Mouse (Mus musculus) spleen, postnatal 36 days (tissue): Measurements from ENCODE around the gene Cntnap4.

ENCODE experiments used
- DNase-seq, 2 experiments: peaks; one replicate each; pipeline ENCODE4 v3.0.0; 2022; ENCODE audit warnings: low spot score in 2 of 2, mixed read lengths in 1 of 2

Gene Cntnap4

DNA sequence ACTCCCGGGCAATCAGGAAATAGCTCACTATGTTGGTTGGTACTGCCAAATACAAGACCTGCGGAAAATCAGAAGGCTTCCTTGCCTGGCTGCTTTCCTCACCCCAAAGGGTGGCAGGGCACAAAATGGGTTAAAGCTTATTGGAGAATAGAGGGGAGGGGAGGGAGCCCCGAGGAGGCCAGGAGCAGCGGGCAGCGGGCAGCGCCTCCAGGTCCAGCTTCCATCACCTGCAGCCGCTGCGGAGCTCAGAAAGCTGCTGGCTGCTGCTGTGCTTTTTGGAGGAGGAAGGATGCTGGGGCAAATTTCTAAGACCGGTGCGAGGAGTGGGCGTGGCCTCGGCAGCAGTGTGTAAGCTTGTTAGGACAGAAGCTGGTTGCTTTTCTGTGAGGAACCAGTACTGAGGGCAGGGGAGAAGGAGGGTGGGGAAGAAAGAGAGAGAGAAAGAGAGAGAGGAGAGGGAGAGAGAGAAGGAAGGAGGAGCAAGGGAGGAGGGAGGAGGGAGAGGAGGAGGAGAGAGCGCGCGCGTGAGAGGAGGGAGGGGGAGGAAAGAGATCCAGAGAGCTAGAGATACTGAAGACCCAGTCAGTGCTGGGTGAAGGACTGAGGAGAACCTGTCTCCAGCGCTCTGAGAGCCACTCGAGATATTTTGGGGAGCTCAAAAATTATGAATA is at the start of gene Cntnap4:
Cntnap4 (plus strand) TSS at position 573 of the 671 bp plus-strand sequence.
- DNase-seq = no peak

DNA sequence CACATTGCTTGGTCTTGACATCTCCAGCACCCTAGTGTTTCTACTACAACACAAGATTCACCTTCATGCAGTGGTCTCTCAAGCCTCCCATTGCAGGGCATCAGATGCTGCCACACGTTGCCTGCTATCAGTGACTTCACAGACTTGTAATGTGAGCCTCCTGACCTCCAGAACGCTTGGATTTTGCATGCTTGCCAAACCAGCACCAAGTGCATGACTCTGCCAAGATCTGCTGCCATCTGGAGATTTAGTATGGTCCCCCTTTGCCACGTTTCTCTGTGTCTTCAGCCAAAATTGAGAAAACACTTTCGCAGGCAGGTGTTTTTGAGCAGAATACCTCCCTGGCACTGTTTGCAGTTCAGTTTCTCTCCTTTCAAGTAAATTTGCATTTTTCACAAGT is 12.5 kb upstream of the Cntnap4 start:
- no peak for DNase-seq

DNA sequence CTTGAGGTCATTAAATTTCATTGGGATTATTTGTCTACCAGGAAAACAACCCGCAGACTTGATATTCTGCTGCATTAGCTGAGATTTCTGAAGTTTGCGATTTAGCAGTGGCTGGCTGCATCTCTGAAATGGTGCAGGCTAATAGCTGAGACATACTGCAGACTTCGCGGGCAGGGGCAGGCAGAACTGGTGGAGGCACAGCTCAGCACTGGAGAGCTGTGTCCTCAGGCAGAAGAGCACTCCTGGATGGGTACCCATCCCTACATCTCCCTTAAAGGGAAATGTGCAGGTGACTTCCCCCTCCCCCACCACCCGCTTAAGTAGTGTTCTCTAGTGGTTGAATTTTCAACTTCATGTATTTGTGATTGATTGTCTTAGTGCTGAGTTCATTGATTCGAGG is 698 bp downstream of the Cntnap4 start:
- no peak for DNase-seq

DNA sequence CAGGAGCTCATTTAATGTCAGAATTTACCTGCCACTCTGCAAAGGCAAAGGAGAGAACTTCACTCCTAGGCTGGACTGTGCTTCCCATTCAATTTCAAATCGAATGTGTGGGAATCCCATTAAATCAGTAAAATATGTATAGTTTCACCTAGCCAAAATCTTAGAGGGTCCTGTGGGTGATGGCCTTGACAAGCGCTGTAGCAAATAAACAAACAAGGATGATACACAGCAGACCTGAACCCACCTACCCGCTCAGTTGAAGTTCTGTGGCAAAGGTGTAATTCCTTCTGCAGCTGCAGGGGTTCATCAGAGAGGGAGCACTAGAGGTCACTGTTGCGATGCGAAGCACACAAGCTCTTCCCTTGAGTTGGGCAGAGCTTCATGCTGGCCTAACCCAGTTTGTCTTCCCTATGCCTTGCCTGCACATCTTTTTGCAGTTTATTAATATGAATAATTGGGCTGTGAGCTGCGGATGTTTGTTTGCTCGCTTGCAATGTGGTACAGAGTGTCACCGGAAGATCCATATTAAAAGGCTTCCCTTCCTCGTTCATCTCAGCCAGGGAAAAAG is 1.6 kb downstream of the Cntnap4 start:
- no peak for DNase-seq

DNA sequence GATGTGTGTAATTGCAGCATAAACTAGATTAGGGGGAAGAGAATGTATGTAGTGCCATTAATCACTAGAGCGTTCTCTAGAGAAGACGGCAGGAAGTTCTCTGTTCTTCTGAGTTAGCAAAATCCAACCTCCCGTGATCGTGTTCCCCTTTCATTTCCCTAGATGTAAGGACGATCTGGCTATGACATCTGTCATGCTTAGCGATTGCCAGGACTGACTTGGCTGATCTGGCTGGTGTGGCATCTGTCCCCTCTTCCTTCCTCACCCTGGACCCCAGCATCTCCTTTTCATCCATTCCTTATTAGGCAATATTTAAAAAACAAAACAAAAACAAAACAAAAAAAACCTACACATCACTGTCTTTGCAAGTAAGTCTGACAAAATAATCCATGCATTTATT is 11.6 kb downstream of the Cntnap4 start:
- DNase-seq = no peak

DNA sequence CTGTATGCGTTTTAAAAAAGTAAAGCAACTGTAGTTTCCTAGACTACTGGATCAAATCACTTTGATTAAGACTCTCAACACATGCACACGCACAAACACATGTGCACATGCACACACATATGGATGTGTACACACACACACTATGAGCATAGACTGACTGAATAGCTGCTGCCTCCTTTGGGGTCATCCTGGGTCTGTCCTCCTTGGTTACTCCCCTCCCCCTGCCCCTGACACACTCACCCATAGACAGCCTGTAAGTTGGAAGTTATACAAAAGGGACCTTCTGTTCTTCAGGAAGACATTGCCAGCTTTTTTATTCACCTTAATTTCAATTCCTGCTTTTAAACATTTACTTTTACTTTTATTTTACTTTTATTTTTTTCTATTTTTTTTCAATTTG is 13.6 kb downstream of the Cntnap4 start:
- DNase-seq = no peak

DNA sequence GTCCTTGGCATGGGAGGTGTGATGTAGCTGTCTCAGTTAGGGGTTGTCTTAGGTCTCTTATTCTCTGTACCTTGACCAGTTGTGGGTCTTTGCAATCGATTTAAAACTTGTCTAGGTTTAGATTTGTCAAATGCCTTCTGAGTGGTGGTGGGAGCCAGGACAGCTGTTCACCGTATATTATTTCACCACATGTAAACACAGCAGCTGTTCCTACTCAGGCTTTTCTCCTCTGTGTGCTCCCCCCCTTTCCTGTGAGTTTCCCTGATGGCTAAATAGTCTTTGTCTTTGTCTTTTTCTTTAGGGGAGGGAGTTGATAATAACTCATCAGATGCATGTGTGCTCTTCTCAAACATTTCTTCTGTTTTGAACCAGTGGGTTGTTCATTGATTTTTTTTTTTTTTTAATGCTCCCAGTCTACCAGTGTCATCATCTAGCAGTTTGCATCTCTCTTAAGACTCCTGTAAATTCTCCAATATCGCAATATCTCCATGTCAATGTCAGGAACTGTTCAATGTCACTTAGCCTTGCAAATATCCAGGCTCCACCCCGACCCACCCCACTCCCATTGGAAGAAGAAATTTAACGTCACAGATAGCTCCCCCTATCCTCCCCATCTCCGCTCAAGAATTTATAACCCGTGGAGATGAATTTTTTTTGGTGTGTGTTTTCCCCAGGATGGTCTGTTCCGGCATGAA is 18.7 kb downstream of the Cntnap4 start:
- DNase-seq = no peak

DNA sequence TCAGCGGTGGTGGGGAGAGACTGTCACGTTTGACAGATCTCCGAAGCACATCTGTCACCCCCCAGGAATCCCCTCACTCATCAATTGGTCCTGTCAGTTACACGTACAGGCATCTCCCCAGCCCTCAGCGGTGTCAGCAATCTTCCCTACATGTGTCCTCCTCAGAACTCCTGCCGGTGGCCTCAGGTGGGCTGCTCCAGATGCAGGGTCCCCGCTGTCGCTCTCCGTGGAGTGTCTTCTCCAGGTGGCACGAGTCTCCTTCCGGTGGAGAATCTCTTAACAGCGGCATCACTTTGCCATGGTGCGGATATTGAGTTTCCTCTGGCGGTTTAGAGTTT is 19.2 kb downstream of the Cntnap4 start:
- no peak for DNase-seq

DNA sequence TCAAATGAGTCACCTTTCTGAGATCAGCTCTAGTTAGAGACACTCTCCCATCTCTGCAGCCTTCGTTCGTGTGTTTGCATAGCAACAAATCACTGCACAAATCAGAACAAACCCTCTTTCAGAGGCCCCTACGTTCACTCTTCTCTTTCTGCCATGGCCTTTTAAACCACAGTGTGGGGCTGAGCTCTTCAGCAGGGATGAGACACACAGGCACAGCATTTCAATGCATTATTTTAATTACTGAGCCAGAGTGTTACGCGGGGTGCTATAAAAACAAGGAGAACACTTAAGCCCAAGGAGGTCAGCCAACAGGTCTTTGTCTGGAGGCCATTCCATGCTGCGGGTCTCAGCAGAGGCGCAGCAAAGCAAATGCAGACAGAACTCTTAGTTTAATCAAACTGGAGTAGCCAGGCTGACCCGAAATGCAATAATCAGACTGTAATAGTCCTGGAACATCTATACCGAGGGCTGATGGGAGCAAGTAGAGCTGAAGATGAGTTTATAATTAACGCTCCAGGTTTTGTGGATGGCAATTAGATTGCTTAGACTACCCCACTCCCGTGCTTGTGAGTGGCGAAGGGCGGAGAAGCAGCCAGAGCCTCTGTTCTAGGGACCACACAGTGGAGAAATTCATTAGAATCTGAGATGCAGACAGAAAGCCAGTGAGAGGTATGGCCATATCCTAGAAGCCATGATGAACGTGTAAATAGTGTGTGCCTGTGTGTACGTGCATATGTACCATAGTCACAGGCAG is 26.4 kb downstream of the Cntnap4 start:
- no peak for DNase-seq

DNA sequence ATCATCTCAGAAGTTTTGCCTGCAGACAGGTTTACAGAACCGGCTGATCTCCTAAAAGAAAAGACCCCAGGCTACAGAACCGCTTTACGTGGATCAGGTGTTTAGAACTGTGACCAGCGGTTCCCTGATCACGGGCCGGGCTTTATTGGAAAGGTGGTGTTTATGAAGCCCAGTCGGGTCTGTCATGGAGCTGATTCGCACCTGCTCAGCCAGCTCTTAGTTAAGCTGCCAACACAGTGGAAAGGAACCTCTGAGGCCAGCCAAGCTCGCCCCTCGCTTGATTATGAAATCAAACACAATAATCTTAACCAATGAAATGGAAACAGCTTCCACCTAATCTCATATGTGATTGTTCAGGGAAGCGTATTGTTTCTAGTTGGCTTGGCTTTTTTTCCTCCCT is 30.1 kb downstream of the Cntnap4 start:
- no peak for DNase-seq

DNA sequence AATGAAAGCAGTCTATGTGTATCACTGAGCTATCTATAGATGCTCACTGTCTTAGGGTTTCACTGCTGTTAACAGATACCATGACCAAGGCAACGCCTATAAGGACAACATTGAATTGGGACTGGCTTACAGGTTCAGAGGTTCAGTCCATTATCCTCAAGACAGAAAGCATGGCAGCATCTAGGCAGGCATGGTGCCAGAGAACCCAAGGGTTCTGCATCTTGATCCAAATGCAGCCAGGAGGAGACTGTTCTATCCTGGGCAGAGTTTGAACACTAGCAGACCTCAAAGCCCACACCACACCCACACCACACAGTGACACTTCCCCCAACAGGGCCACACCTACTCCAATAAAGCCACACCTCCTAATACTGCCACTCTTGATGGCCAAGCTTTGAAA is 31.3 kb downstream of the Cntnap4 start:
- no peak for DNase-seq

DNA sequence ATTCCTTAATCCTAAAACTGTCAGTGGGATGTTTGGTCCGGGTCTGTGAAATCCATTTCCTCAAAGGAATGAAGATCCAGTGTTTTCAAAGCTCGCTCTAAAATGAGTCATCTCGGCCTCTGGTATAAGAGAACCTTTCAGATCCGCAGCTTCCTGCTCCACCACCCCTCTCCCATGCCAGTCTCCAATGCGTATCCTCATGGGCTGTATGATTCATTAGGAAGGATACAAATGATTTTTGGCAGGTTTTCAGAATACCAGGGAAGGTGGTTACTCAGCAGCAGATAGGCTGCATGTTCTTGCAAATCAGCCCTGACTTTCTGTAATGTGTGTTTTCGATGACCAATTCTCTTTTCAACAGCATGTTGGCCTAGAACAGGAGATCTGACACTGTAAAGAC is 40.3 kb downstream of the Cntnap4 start:
- DNase-seq = no peak

DNA sequence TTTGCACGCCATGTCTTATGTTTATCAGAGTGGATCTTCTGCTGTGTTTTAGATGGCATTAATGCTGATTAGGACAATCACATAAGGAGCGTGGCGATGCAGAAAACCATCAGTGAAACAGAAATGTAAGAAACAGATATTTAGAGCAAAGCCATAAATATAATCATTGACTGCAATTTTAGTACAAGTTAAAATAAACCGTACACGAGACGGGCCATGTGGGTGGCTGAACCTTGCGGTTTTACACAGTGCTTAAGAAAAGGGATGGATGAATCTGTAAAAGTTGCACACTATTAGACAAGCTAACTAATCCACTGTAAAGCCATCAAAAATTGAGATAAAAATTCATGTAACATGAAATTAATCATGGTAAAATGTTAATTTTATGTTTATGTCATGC is 58.9 kb downstream of the Cntnap4 start:
- DNase-seq = no peak

DNA sequence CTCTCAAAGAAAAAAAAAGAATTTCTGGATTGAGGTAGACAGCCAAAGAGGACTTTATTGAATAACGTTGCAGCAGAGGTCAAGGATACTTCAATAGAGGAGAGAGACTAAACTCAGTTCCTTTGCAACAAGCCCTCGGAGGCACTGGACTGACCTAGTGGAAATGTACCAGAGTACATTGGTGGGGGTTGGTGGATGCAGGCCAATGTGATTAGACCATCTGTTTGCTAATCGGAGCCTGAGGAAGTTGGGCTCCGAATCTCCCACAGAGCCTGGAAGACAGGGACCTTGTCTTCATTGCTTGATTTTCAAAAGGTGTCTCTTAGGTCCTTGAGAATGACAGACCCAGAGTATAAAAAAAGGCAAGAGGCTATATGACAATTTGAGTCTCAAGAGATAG is 82.8 kb downstream of the Cntnap4 start:
- DNase-seq = no peak

DNA sequence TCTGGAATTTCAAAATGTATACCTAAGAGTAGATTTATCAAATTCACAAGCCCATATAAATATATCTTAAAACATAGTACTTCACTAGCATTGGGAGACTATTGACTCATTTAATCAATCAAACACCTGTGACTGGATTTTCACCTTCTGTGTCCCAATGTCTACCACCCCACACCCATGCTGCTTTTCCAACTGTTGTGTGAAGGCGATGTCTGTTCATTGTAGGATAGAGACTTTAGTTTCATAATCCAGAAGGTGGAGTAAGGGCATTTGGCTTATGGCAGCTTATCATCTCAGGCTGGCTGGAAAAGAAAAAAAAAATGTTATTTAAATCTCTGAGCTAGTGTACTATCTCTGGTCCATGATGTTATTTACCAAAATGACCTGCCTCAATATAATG is 83.4 kb downstream of the Cntnap4 start:
- no peak for DNase-seq

DNA sequence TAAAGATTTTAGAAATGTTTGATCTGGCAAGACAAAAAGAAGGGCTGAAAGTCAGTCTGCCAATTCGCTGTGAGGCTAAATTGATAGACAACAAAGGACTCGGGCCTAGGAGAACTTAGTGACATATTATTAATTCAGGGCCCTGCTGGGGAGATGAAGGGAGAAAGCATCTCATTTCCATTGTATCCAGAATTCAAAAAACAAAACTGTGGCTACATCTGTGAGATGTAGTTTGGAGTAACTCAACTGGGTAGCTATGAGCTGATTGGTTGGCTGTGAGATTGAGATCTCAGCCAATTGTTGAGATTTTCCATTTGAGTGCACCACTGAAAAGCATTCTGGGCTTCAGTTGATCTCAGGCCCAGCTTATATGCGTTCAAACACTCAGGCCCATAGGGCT is 84.2 kb downstream of the Cntnap4 start:
- no peak for DNase-seq

DNA sequence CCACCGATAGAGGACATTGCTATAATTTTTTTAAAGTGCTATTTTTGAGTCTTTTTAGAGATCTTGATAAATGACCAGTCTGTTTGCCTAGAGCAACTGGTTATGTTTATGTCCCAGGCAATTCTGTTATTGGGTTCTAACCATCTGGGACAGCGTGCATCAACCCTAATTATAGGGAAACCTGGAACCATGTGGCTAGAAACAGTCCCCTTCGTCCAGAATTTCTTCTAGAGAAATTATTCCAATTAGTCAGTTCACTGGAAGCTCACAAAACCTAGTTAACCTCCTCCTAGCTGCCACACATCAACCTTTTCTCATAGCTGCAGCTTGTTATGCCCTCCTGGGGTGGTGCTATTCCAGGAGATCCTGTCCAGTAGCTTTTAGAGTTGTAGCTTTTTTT is 94.2 kb downstream of the Cntnap4 start:
- no peak for DNase-seq

DNA sequence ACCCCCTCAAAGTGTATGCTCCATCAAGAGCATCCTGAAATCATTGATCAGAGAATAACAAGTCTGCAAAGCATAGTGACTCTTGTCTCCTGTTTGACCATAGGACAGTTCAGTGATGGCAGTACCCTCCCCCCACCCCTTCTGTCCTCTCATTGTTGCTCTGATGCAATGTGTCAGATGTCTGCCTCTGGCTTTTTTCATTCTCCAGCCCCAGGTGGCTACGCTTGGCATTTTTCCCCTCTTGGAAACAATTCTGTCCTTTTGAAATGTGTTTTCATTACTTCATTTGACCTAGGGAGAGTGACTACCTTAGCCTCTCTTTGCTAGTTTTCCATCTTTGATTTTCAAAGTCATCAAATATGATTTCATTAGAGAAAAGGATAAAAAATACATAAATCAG is 104.8 kb downstream of the Cntnap4 start:
- no peak for DNase-seq

DNA sequence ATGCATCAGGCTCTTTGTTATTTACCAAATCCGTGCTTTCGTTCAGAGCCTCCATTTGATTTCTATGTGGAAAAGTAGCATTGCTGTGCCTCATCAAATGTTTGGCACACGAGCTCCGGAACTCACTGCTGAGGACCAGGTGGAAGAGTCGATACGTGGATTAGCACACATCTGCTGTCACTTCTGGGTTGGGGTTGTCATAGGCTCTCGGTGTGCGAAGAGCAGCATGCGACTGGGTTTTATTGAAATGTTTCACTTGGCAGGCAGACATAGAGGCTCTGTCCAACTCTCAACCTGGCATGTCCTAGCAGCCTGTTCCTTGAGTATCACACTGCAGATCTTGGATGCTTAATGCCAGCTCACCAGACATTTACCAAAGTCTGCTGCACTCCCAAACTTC is 111.9 kb downstream of the Cntnap4 start:
- no peak for DNase-seq

DNA sequence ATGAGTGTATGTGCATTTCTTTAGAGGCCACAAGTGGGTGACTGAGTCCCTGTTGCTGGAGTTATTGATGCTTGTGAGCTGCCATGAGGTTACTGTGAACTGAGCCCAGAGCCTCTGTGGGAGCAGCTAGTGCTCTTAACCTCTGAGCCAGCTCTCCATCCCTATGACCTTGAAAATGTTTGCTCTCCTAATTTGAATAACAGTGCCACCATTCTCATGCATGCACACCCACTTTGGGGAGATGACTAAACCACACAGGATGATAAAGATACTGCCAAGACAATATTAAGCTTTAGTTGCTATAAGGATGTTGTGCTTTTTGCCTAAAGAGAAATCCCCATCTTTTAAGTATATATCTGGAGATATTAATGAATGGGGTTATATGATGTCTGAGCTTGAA is 125.9 kb downstream of the Cntnap4 start:
- DNase-seq = no peak

DNA sequence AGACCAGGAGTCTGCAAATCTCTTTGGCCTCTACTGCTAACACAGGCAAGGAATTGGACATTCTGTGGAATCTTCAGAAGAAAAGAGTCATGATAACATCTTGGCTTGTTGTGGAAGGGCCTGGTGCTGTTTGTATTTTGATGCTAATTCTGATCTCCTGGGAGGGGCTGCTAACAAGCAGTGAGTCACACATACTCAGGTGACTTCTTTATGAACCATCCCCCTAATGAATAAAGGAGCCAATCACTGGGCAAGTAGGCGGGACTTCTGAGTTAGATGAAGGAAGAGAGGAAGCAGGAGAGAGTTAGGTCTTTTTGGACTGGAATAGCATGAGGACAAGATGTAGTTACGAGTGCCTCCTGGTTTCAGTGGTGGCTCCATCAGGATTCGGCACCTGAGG is 128.3 kb downstream of the Cntnap4 start:
- DNase-seq = no peak

DNA sequence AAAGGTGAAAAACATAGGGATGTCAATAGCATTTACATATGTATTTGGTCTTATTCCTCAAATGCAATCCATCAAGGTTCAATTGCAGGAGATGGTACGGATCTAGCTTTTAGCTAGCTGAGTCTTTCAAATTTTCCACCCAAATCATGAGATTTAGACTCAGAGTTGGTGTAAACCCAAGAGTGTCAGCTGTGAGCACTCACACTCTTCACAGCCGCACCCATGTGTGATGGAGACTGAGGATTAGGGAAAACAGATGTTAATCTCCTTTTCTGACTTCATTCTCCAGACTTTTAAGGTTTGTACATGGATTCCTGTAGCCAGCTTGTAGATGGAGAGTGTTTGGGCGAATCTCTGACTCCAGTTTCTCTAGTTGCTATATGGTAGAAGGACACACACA is 147.1 kb downstream of the Cntnap4 start:
- no peak for DNase-seq

DNA sequence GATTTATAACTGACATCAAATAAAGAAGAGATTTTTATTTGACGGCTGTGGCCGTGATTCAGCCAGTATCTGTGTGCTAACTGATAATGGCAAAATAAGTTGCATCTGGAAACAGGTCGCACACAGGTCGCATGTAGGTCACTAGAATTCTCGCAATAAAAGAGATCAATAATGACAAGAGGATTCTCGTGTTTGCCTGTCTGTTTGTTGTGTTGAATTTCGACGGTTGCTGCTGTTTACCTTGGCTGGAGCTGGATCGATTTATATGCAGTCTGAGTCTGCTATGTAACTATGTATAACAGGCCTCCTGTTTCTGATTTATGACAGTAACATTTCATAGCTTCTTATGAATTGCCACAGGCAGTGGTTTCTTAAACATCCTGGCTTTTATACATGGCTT is 155.1 kb downstream of the Cntnap4 start:
- DNase-seq = no peak
